Mouse (Mus musculus): ENCODE results near the gene Cfdp1. TPM values are rescaled to one million over a fixed set of nuclear protein-coding genes. Genes with fewer than 3 reads are reported as not detected.

Cfdp1 gene
- polyA plus RNA-seq, 1 experiment from 2014 or later, result 123 TPM

DNA sequence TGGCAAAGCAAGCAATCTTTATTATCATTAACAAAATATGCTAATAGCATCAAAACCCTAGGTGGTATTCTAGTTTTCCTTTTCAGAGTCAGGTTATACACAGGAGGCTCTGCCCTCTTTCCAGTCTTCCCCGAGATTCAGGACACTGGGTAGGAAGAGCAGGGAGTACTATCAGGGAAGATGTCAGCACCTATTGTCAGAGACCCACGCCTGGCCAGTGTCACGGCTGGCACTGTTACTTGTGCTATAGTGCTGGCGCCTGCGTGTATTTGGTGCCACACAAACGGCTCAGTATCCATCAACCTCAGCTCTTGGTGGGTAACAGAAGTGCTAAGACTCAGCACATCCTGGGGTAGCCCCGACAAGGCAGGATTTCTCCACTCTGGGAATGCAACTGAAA, 81.0 kb downstream of the Cfdp1 start:
- Histone ChIP-seq H3K9me3 (replicated peaks; ENCODE audit: control insufficient read depth, low read length) (no peaks in the 10 kb centered on the region), H3K9ac (ENCODE audit: low read length) (no peak overlapping the region), H3K27me3 (ENCODE audit: control insufficient read depth, insufficient read depth, low read length) (no peaks in the 10 kb centered on the region), H3K4me3 (ENCODE audit: low read length) (no peak overlapping the region), H3K36me3 (ENCODE audit: control insufficient read depth, insufficient read depth) (peaks cover 12% of the 10 kb centered on the region), H3K4me2 (ENCODE audit: low read depth, low read length) (no peak overlapping the region), H3K27ac (ENCODE audit: low read length) (no peak overlapping the region), H3K4me1 (ENCODE audit: control insufficient read depth, insufficient read depth, low read length) (peaks cover 31% of the 10 kb centered on the region)
- ATAC-seq (replicated peaks; ENCODE audit: extremely low read depth, insufficient read depth, low FRiP score), result no peak
- WGBS, result 34% methylated on average over 7 of the region's 7 CpGs

DNA sequence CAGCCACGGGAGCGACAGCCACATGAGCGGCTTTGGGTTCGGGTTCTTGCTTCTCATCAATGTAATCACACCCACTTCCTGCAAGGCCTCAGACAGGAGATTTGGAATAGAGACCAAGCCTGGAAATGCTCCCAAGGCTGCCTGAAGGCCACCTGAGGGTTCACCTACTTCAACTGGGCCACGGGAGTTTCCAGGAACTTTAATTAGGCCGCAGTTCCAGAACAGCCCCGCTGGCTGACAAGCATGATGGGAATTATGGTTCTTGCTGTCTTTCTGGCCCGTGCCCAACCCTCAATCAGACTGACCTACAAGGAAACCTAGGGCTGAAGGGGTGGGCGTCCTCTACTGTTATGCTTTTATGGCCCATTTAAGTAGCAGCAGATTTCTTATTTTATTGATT, 82.0 kb downstream of the Cfdp1 start:
- H3K9ac ChIP-seq (ENCODE audit: low read length), result no peak overlapping the region
- no peak overlapping the region for H3K4me2 ChIP-seq (ENCODE audit: low read depth, low read length)
- H3K4me1 ChIP-seq (ENCODE audit: control insufficient read depth, insufficient read depth, low read length), result peaks cover 31% of the 10 kb centered on the region
- H3K9me3 ChIP-seq (replicated peaks; ENCODE audit: control insufficient read depth, low read length), result no peaks in the 10 kb centered on the region
- H3K4me3 ChIP-seq (ENCODE audit: low read length), result no peak overlapping the region
- H3K36me3 ChIP-seq (ENCODE audit: control insufficient read depth, insufficient read depth), result peaks cover 15% of the 10 kb centered on the region
- no peak for ATAC-seq (replicated peaks; ENCODE audit: extremely low read depth, insufficient read depth, low FRiP score)
- 74% methylated on average over 9 of the region's 9 CpGs for WGBS
- no peaks in the 10 kb centered on the region for H3K27me3 ChIP-seq (ENCODE audit: control insufficient read depth, insufficient read depth, low read length)
- H3K27ac ChIP-seq (ENCODE audit: low read length), result no peak overlapping the region

DNA sequence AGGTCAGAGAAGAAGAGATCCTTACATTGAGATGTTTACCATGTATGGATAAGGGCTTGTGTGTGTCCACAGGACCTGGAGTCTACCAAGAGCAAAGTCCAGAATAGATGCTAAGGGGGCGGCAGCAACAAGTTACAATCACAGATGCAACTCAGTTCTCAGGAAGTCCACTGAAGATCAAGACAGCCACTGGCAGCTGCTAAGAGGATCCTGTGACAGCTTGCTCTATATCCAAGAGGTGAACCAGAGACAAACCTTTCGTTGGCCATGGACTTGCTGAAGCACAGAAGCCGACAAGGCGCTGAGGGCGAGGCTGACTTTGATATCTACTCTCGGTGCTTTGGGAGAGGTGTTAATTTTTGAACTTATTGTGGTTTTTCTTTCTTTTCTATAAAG, 82.5 kb downstream of the Cfdp1 start:
- Histone ChIP-seq H3K27ac (ENCODE audit: low read length) (no peak overlapping the region), H3K9me3 (replicated peaks; ENCODE audit: control insufficient read depth, low read length) (no peaks in the 10 kb centered on the region), H3K4me1 (ENCODE audit: control insufficient read depth, insufficient read depth, low read length) (peaks cover 31% of the 10 kb centered on the region), H3K27me3 (ENCODE audit: control insufficient read depth, insufficient read depth, low read length) (no peaks in the 10 kb centered on the region), H3K9ac (ENCODE audit: low read length) (no peak overlapping the region), H3K36me3 (ENCODE audit: control insufficient read depth, insufficient read depth) (peaks cover 17% of the 10 kb centered on the region), H3K4me3 (ENCODE audit: low read length) (no peak overlapping the region), H3K4me2 (ENCODE audit: low read depth, low read length) (no peak overlapping the region)
- 70% methylated on average over 6 of the region's 6 CpGs for WGBS
- ATAC-seq (replicated peaks; ENCODE audit: extremely low read depth, insufficient read depth, low FRiP score), result no peak

DNA sequence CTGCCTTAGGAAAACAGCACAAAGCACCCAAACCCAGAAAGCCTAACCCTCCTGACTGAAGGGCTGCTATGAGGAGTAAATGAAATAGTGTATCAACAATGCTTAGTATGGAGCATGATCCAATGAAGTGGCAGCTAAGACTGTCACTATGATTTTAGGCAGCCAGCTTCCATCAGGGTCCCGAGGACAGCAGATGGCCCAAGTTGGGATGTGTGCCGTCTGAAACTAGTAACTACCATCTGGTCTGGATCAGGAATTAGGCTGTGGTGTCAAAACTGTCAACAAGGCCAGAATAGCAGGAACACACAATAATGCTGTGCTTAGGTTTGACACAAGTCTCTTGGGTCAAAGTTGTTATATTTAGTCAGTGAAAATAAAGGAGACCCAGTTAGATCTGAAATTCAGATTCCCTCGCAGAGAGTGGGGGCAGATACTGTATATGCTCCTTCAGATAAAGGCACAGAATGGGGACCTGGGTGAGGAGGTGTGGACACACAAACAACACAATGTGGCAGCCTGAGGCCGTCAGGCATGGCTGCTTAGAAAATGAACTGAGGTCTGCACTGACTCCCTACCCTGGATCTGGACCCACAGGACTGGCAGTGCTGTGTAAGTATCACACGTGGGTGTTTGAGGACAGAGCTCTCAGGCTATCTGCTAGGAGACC, 83.0 kb downstream of the Cfdp1 start:
- ATAC-seq (replicated peaks; ENCODE audit: extremely low read depth, insufficient read depth, low FRiP score), result no peak
- H3K9ac ChIP-seq (ENCODE audit: low read length), result no peak overlapping the region
- H3K4me1 ChIP-seq (ENCODE audit: control insufficient read depth, insufficient read depth, low read length), result peaks cover 31% of the 10 kb centered on the region
- WGBS, result 43% methylated on average over 5 of the region's 5 CpGs
- no peak overlapping the region for H3K4me3 ChIP-seq (ENCODE audit: low read length)
- H3K36me3 ChIP-seq (ENCODE audit: control insufficient read depth, insufficient read depth), result peaks cover 18% of the 10 kb centered on the region
- no peak overlapping the region for H3K27ac ChIP-seq (ENCODE audit: low read length)
- no peak overlapping the region for H3K4me2 ChIP-seq (ENCODE audit: low read depth, low read length)
- H3K9me3 ChIP-seq (replicated peaks; ENCODE audit: control insufficient read depth, low read length), result no peaks in the 10 kb centered on the region
- no peaks in the 10 kb centered on the region for H3K27me3 ChIP-seq (ENCODE audit: control insufficient read depth, insufficient read depth, low read length)

DNA sequence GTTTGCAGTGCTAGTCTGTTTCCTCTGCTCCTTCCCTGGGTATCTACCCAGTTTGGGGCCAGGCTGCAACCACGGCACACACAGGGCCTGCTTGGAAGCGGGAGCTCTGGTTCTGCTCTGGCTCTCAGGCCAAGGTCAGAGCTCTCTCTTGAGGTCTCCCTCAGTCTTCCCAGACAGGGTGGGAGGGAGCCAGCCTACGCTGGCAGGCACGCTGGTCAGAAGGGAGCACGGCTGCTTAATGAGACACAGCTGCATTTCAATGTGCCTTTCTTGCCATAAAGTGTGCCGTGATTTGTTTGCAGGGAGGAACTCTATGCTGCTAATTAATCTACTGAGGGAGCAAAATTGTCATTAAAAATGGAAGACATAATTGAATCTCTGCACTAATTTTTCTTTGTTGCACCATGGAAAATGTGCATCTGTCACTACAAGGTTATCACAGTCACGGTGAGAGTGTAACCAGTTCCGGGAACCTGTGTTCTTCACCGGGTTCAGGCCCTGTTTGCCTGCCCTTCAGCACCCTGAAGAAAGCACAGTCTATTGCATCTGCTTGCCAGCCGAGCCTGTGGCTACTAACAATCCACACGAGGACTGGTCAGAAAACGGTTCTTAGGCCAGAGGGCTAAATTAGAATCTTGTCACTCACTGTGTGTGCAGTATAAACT, 84.2 kb downstream of the Cfdp1 start:
- Histone ChIP-seq H3K4me3 (ENCODE audit: low read length) (no peak overlapping the region), H3K27ac (ENCODE audit: low read length) (peak overlapping the region; percentile 63), H3K4me1 (ENCODE audit: control insufficient read depth, insufficient read depth, low read length) (peaks cover 31% of the 10 kb centered on the region), H3K27me3 (ENCODE audit: control insufficient read depth, insufficient read depth, low read length) (no peaks in the 10 kb centered on the region), H3K36me3 (ENCODE audit: control insufficient read depth, insufficient read depth) (peaks cover 23% of the 10 kb centered on the region), H3K4me2 (ENCODE audit: low read depth, low read length) (no peak overlapping the region), H3K9me3 (replicated peaks; ENCODE audit: control insufficient read depth, low read length) (no peaks in the 10 kb centered on the region), H3K9ac (ENCODE audit: low read length) (peak overlapping the region; percentile 46)
- 51% methylated on average over 12 of the region's 12 CpGs for WGBS
- ATAC-seq (replicated peaks; ENCODE audit: extremely low read depth, insufficient read depth, low FRiP score), result 0 out of 2 replicates have a peak, but pooled peaks have one; percentile 18

DNA sequence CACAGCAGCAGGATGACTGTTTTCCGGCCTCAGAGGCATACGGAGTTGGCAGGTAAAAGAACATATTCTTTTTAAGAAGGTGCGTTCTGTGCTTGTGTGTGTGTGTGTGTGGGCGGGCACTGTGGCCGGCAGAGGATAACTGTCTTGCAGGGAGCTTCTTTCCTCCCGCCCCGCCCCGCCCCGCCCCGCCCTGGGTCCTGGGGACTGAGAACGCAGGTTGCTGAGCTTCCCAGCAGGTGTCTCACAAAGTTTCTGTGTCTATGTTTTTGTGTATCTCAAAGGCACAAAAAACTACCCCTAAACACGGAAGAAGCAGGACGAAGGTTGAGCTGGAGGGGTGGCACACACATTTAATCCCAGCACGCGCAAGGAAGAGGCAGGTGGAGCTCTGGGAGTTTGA, 84.8 kb downstream of the Cfdp1 start:
- Histone ChIP-seq H3K27me3 (ENCODE audit: control insufficient read depth, insufficient read depth, low read length) (no peaks in the 10 kb centered on the region), H3K9ac (ENCODE audit: low read length) (peak overlapping the region; percentile 46), H3K36me3 (ENCODE audit: control insufficient read depth, insufficient read depth) (peaks cover 19% of the 10 kb centered on the region), H3K9me3 (replicated peaks; ENCODE audit: control insufficient read depth, low read length) (no peaks in the 10 kb centered on the region), H3K4me1 (ENCODE audit: control insufficient read depth, insufficient read depth, low read length) (peaks cover 28% of the 10 kb centered on the region), H3K4me2 (ENCODE audit: low read depth, low read length) (no peak overlapping the region), H3K4me3 (ENCODE audit: low read length) (no peak overlapping the region), H3K27ac (ENCODE audit: low read length) (peak overlapping the region; percentile 63)
- ATAC-seq (replicated peaks; ENCODE audit: extremely low read depth, insufficient read depth, low FRiP score), result no peak
- WGBS, result 78% methylated on average over 15 of the region's 15 CpGs

DNA sequence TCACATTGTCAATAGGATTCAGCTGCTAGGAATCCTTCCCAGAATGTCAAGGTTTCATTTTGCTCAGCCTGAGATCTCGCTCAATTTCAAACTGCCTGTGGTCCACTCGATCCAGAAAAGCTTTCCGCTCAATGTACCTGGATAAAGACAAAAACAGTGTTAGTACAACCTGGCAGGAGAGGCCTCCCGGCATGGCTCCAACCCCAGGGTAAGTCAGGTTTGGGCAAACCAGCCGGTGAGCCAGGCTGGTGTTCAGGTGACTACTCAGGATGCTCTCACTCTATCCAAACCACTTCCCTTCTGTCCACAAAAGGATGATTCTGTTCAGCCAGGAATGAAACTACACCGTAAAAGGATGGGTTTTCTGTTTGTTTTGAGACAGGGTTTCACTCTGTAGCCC, 85.4 kb downstream of the Cfdp1 start:
- 89% methylated on average over 6 of the region's 6 CpGs for WGBS
- H3K4me2 ChIP-seq (ENCODE audit: low read depth, low read length), result no peak overlapping the region
- H3K36me3 ChIP-seq (ENCODE audit: control insufficient read depth, insufficient read depth), result peaks cover 19% of the 10 kb centered on the region
- H3K4me1 ChIP-seq (ENCODE audit: control insufficient read depth, insufficient read depth, low read length), result peaks cover 23% of the 10 kb centered on the region
- no peaks in the 10 kb centered on the region for H3K27me3 ChIP-seq (ENCODE audit: control insufficient read depth, insufficient read depth, low read length)
- no peaks in the 10 kb centered on the region for H3K9me3 ChIP-seq (replicated peaks; ENCODE audit: control insufficient read depth, low read length)
- no peak overlapping the region for H3K27ac ChIP-seq (ENCODE audit: low read length)
- H3K4me3 ChIP-seq (ENCODE audit: low read length), result no peak overlapping the region
- no peak overlapping the region for H3K9ac ChIP-seq (ENCODE audit: low read length)
- ATAC-seq (replicated peaks; ENCODE audit: extremely low read depth, insufficient read depth, low FRiP score), result no peak

DNA sequence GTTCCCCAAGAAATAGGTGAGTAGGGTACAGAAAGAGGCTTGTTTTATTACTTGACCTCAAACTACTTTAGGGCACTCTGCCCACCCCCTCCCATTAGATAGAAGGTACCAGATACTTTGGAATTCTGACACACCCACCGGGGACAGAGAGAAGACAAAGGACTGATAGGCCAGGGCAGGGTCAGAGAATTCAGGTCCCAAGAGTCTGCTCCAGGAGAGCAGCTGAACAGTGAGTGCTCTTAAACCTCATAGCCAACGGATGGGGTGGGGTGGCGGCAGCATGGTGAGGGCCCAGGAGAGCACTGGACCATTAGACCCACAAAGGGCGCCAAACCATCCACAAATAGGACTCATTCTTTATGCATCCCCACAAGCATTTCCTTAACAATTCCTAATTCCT, 88.5 kb downstream of the Cfdp1 start:
- Histone ChIP-seq H3K9ac (ENCODE audit: low read length) (no peak overlapping the region), H3K27me3 (ENCODE audit: control insufficient read depth, insufficient read depth, low read length) (no peaks in the 10 kb centered on the region), H3K4me2 (ENCODE audit: low read depth, low read length) (no peak overlapping the region), H3K36me3 (ENCODE audit: control insufficient read depth, insufficient read depth) (peaks cover 19% of the 10 kb centered on the region), H3K4me3 (ENCODE audit: low read length) (no peak overlapping the region), H3K9me3 (replicated peaks; ENCODE audit: control insufficient read depth, low read length) (no peaks in the 10 kb centered on the region), H3K27ac (ENCODE audit: low read length) (no peak overlapping the region), H3K4me1 (ENCODE audit: control insufficient read depth, insufficient read depth, low read length) (peaks cover 10% of the 10 kb centered on the region)
- no peak for ATAC-seq (replicated peaks; ENCODE audit: extremely low read depth, insufficient read depth, low FRiP score)
- 84% methylated on average over 4 of the region's 4 CpGs for WGBS

DNA sequence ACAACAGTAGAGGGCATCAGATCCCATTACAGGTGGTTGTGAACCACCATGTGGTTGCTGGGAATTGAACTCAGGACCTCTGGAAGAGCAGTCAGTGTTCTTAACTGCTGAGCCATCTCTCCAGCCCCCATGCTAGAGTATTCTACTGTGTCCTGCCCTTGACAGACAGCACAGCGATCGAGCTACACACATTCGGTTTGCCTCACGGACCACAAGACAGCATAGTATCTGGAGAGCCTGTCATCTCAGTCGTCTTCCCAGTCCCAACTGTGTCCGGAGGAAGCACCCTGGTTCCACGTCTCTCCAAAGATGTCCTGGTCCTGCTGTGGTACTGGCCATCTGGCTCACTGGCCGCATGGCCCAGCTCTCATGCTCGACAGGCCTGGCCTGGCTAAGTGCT, 89.0 kb downstream of the Cfdp1 start:
- H3K9me3 ChIP-seq (replicated peaks; ENCODE audit: control insufficient read depth, low read length), result no peaks in the 10 kb centered on the region
- peaks cover 19% of the 10 kb centered on the region for H3K36me3 ChIP-seq (ENCODE audit: control insufficient read depth, insufficient read depth)
- 91% methylated on average over 9 of the region's 9 CpGs for WGBS
- H3K9ac ChIP-seq (ENCODE audit: low read length), result no peak overlapping the region
- H3K4me1 ChIP-seq (ENCODE audit: control insufficient read depth, insufficient read depth, low read length), result peaks cover 7% of the 10 kb centered on the region
- no peak overlapping the region for H3K4me2 ChIP-seq (ENCODE audit: low read depth, low read length)
- no peak overlapping the region for H3K27ac ChIP-seq (ENCODE audit: low read length)
- no peak for ATAC-seq (replicated peaks; ENCODE audit: extremely low read depth, insufficient read depth, low FRiP score)
- H3K4me3 ChIP-seq (ENCODE audit: low read length), result no peak overlapping the region
- no peaks in the 10 kb centered on the region for H3K27me3 ChIP-seq (ENCODE audit: control insufficient read depth, insufficient read depth, low read length)
